Mouse (Mus musculus) spleen, adult 2 months (tissue): Measurements from ENCODE around the gene Tceanc. TPM values are rescaled to one million over a fixed set of nuclear protein-coding genes. Genes with fewer than 3 reads are reported as not detected.

Source experiments
- DNase-seq, 2 experiments: peaks; one replicate each; pipeline versions ENCODE4 v3.0.0 to v3.0.0-alpha.2; 2012 to 2021; ENCODE audit warnings: low spot score in 2 of 2, low read depth in 1 of 2
- H3K27ac ChIP-seq: fragments of 200-500 bp; 2 replicates; pipeline ENCODE4 v1.5.1; 2012; ENCODE audit warnings: low read length, inconsistent platforms; ENCODE audit not compliant: insufficient read depth
- H3K27me3 ChIP-seq: fragments of 200-500 bp; 2 replicates; pipeline ENCODE4 v1.6.1; 2012; ENCODE audit warnings: mild to moderate bottlenecking, moderate library complexity, low read length, inconsistent platforms; ENCODE audit not compliant: control insufficient read depth, insufficient read depth
- H3K36me3 ChIP-seq: fragments of 200-500 bp; 2 replicates; pipeline ENCODE4 v1.6.1; 2012; ENCODE audit warnings: mild to moderate bottlenecking, low read length, inconsistent platforms; ENCODE audit not compliant: control insufficient read depth, insufficient read depth
- H3K4me1 ChIP-seq: fragments of 200-500 bp; 2 replicates; pipeline ENCODE4 v1.6.1; 2011; ENCODE audit warnings: inconsistent platforms; ENCODE audit not compliant: control insufficient read depth, insufficient read depth, insufficient read length
- H3K4me3 ChIP-seq: fragments of 200-500 bp; 2 replicates; pipeline ENCODE4 v1.5.1; 2011; ENCODE audit warnings: mild to moderate bottlenecking, inconsistent platforms; ENCODE audit not compliant: insufficient read depth, insufficient read length; ENCODE audit errors: extremely low read depth
- CTCF ChIP-seq: fragments of 200-500 bp; IDR thresholded peaks from 2 replicates; pipeline ENCODE4 v1.5.1; 2011; ENCODE audit warnings: mild to moderate bottlenecking, inconsistent platforms; ENCODE audit not compliant: insufficient read depth, insufficient read length, insufficient replicate concordance; ENCODE audit errors: extremely low read depth
- POLR2A ChIP-seq: fragments of 200-500 bp; IDR thresholded peaks from 2 replicates; pipeline ENCODE4 v1.6.1; 2011; ENCODE audit warnings: low read depth, low read length, inconsistent platforms
- WGBS: fragments of 180-500 bp; shearing (Covaris S2); methylation state at CpG from one replicate; pipeline ENCODE4 v1.1.7; 2018; 5-methylcytosine and 5-hydroxymethylcytosine counted together
- polyA plus RNA-seq: library from polyadenylated mRNA; depleted of rRNA; stranded (reverse); fragments of >200 nt; gene quantifications from 2 replicates; pipeline ENCODE4 v1.2.3, GENCODE M21; 2012

The Tceanc gene
- polyA plus RNA-seq, 1 experiment = 0.68 TPM

GRCm38 (mm10) chrX:166497771-166498170 is 20.6 kb downstream of the Tceanc start:
- Histone ChIP-seq H3K36me3 (peaks cover 1% of the 10 kb centered on the region; the same call in 1 of the 2 replicates), H3K27me3 (no peaks in the 10 kb centered on the region), H3K27ac (no peak overlapping the region), H3K4me3 (no peak overlapping the region), H3K4me1 (no peaks in the 10 kb centered on the region)
- WGBS = 54% methylated on average over 4 of the region's 4 CpGs
- no peak for DNase-seq
- TF ChIP-seq POLR2A (no peak), CTCF (no peak)

- Histone ChIP-seq H3K4me1 (no peaks in the 10 kb centered on the region), H3K4me3 (no peak overlapping the region), H3K27me3 (no peaks in the 10 kb centered on the region), H3K27ac (no peak overlapping the region), H3K36me3 (no peaks in the 10 kb centered on the region)
- TF ChIP-seq CTCF = no peak
- TF ChIP-seq POLR2A = no peak
- WGBS = 96% methylated on average over 2 of the region's 2 CpGs
- DNase-seq = no peak
These were observed 23.3 kb downstream of the Tceanc start for GRCm38 (mm10) chrX:166495052-166495451.

- 23% methylated on average over 41 of the region's 41 CpGs for WGBS
- DNase-seq = peak; percentile 68 to 91
These were observed 38.9 kb downstream of the Tceanc start, which contains the start of gene Rab9 for GRCm38 (mm10) chrX:166479365-166479983. TSS of gene Rab9 (minus strand) at chrX:166479867.

GRCm38 (mm10) chrX:166478631-166479364 is 39.6 kb downstream of the Tceanc start:
- Histone ChIP-seq H3K4me3 (peak overlapping the region; percentile 98), H3K4me1 (no peaks in the 10 kb centered on the region; the same call in 1 of the 2 replicates), H3K36me3 (no peaks in the 10 kb centered on the region; the same call in 1 of the 2 replicates), H3K27me3 (no peaks in the 10 kb centered on the region), H3K27ac (peak overlapping the region; percentile 78)
- WGBS = 29% methylated on average over 28 of the region's 28 CpGs
- TF ChIP-seq POLR2A = no peak
- peak in 1 of 2 experiments; percentile 9 for DNase-seq

More at GRCm38 (mm10) chrX:166479365-166479983, 38.9 kb downstream of the Tceanc start, which contains the start of gene Rab9:
- TF ChIP-seq CTCF (no peak), POLR2A (no peak)
- H3K4me3 ChIP-seq = peak within 1 kb of the TSS; percentile 98
- H3K27me3 ChIP-seq = no peaks in the 10 kb centered on the region
- H3K27ac ChIP-seq = peak within 1 kb of the TSS; percentile 78
- H3K4me1 ChIP-seq = no peaks in the 10 kb centered on the region; the same call in 1 of the 2 replicates
- H3K36me3 ChIP-seq = no peaks in the 10 kb centered on the region; the same call in 1 of the 2 replicates

- Histone ChIP-seq H3K27me3 (no peaks in the 10 kb centered on the region), H3K36me3 (no peaks in the 10 kb centered on the region; the same call in 1 of the 2 replicates), H3K27ac (no peak overlapping the region), H3K4me3 (no peak overlapping the region), H3K4me1 (no peaks in the 10 kb centered on the region; the same call in 1 of the 2 replicates)
- TF ChIP-seq POLR2A (no peak), CTCF (no peak)
- WGBS = 81% methylated on average over 6 of the region's 6 CpGs
- no peak for DNase-seq
These were observed 41.0 kb downstream of the Tceanc start for GRCm38 (mm10) chrX:166477393-166477792.

GRCm38 (mm10) chrX:166472612-166473011 is 45.8 kb downstream of the Tceanc start:
- Histone ChIP-seq H3K4me3 (no peak overlapping the region), H3K27ac (no peak overlapping the region), H3K27me3 (no peaks in the 10 kb centered on the region), H3K36me3 (no peaks in the 10 kb centered on the region; the same call in 1 of the 2 replicates), H3K4me1 (peaks cover 4% of the 10 kb centered on the region; the same call in 1 of the 2 replicates)
- WGBS = 82% methylated on average over 6 of the region's 6 CpGs
- no peak for DNase-seq
- TF ChIP-seq POLR2A (no peak), CTCF (no peak)

- H3K4me3 ChIP-seq = no peak overlapping the region
- TF ChIP-seq CTCF = no peak
- no peak for TF ChIP-seq POLR2A
- peak; percentile 30 to 42 for DNase-seq
- H3K27ac ChIP-seq = no peak overlapping the region
- H3K4me1 ChIP-seq = peaks cover 4% of the 10 kb centered on the region; the same call in 1 of the 2 replicates
- H3K36me3 ChIP-seq = no peaks in the 10 kb centered on the region
- H3K27me3 ChIP-seq = no peaks in the 10 kb centered on the region
- WGBS = 73% methylated on average over 7 of the region's 7 CpGs
These were observed 50.0 kb downstream of the Tceanc start for GRCm38 (mm10) chrX:166468321-166468720.
